Mouse (Mus musculus) CH12.LX (cell line): ENCODE measurements around the gene Slc25a10.

Source experiments
- CHD1 ChIP-seq: IDR thresholded peaks from 2 replicates; pipeline ENCODE4 v1.6.1; 2012; ENCODE audit warnings: low read depth, low read length, improper control_type of control experiment, inconsistent platforms
- CHD2 ChIP-seq: IDR thresholded peaks from 2 replicates; pipeline ENCODE4 v1.6.1; 2011; ENCODE audit warnings: low read length, improper control_type of control experiment
- MYC ChIP-seq: IDR thresholded peaks from 2 replicates; pipeline ENCODE4 v1.6.1; 2011; ENCODE audit warnings: low read depth, mild to moderate bottlenecking, improper control_type of control experiment, low read length
- USF1 ChIP-seq: IDR thresholded peaks from 2 replicates; pipeline ENCODE4 v1.6.1; 2014; ENCODE audit warnings: low read depth, mild to moderate bottlenecking, inconsistent platforms, low read length, improper control_type of control experiment

- TF ChIP-seq CHD1 (no peak), USF1 (no peak), CHD2 (no peak), MYC (no peak)
Measured at GRCm38 (mm10) chr11:120519738-120520137, 28.1 kb downstream of the Slc25a10 start.
